ENCODE assay signal across 8 mouse cellular contexts in genomic region chr8:110071600-110071999, GRCm38 (mm10). TPM values are rescaled to one million over a fixed set of nuclear protein-coding genes. Genes with fewer than 3 reads are reported as not detected.
DNase-seq lines count a peak whose midpoint lies in the region; ATAC-seq and TF ChIP-seq lines count a peak whose summit lies in the region.

No protein-coding gene starts in this region.

- no peak for ATAC-seq in hindbrain, embryonic 14.5 days (ENCODE audit: low FRiP score)
- ATAC-seq in hindbrain, embryonic 13.5 days (ENCODE audit: low FRiP score) = no peak

- WGBS in hindbrain, embryonic 14.5 days = 17% methylated on average over 9 of the region's 9 CpGs
- 15% methylated on average over 9 of the region's 9 CpGs for WGBS in hindbrain, embryonic 13.5 days

- H3K27ac ChIP-seq in hindbrain, embryonic 14.5 days = no peak overlapping the region
- no peak overlapping the region for H3K27ac ChIP-seq in hindbrain, embryonic 13.5 days
- no peak overlapping the region for H3K27ac ChIP-seq in testis, adult 2 months (ENCODE audit: control insufficient read depth, insufficient read depth, low read depth, low read length)

- H3K27me3 ChIP-seq in hindbrain, embryonic 14.5 days (ENCODE audit: control insufficient read depth, insufficient read depth, low read length) = no peaks in the 10 kb centered on the region
- H3K27me3 ChIP-seq in hindbrain, embryonic 13.5 days = peaks cover 6% of the 10 kb centered on the region; the same call in 1 of the 2 replicates
- no peaks in the 10 kb centered on the region for H3K27me3 ChIP-seq in testis, adult 2 months (ENCODE audit: control insufficient read depth, insufficient read depth, low read length)

- H3K4me2 ChIP-seq in hindbrain, embryonic 14.5 days (replicated peaks) = no peak overlapping the region
- no peak overlapping the region for H3K4me2 ChIP-seq in hindbrain, embryonic 13.5 days

- TF ChIP-seq CTCF in testis, adult 2 months (IDR thresholded peaks at IDR 0.05; ENCODE audit: control insufficient read depth, insufficient read depth, insufficient replicate concordance, low read depth, low read length) = peak; percentile 79; the same call in 1 of the 2 replicates

- peak; percentile 82 for DNase-seq in hindbrain, embryonic 14.5 days (ENCODE audit: low spot score)
- peak; percentile 69 for DNase-seq in R1 (ENCODE audit: low read depth, low spot score)
- peak; percentile 82 to 87 for DNase-seq in cerebellum, postnatal 14 days
- peak; percentile 73 for DNase-seq in gastrocnemius, postnatal 10 days
- DNase-seq in layer of hippocampus, adult 9-11 months = peak; percentile 27
- peak; percentile 69 for DNase-seq in lung, postnatal 36 days

- TF ChIP-seq POLR2A in testis, adult 2 months (IDR thresholded peaks at IDR 0.05; ENCODE audit: control insufficient read depth, low read depth, low read length) = no peak

- H3K9me3 ChIP-seq in hindbrain, embryonic 14.5 days (ENCODE audit: control insufficient read depth, low read length) = no peaks in the 10 kb centered on the region
- no peaks in the 10 kb centered on the region for H3K9me3 ChIP-seq in hindbrain, embryonic 13.5 days

- H3K36me3 ChIP-seq in hindbrain, embryonic 14.5 days (replicated peaks; ENCODE audit: control insufficient read depth, insufficient read depth) = no peaks in the 10 kb centered on the region
- H3K36me3 ChIP-seq in hindbrain, embryonic 13.5 days = no peaks in the 10 kb centered on the region
- H3K36me3 ChIP-seq in testis, adult 2 months (ENCODE audit: control insufficient read depth, insufficient read depth, low read length) = no peaks in the 10 kb centered on the region

- no peaks in the 10 kb centered on the region for H3K4me1 ChIP-seq in hindbrain, embryonic 14.5 days (replicated peaks; ENCODE audit: control insufficient read depth, insufficient read depth, low read length)
- no peaks in the 10 kb centered on the region for H3K4me1 ChIP-seq in hindbrain, embryonic 13.5 days (replicated peaks)
- peaks cover 3% of the 10 kb centered on the region for H3K4me1 ChIP-seq in testis, adult 2 months (ENCODE audit: control insufficient read depth, insufficient read depth, low read length)

- H3K9ac ChIP-seq in hindbrain, embryonic 14.5 days = no peak overlapping the region
- no peak overlapping the region for H3K9ac ChIP-seq in hindbrain, embryonic 13.5 days

- H3K4me3 ChIP-seq in hindbrain, embryonic 14.5 days (replicated peaks; ENCODE audit: low read length) = no peak overlapping the region
- H3K4me3 ChIP-seq in hindbrain, embryonic 13.5 days = no peak overlapping the region
- no peak overlapping the region for H3K4me3 ChIP-seq in testis, adult 2 months (ENCODE audit: control insufficient read depth, low read depth, low read length)

RNA-seq across cellular contexts. Expression of gene Zfp612, which starts 7.9 kb away (rescaled TPM):
- 17.9 and 20.2 TPM in 2 replicates for polyA plus RNA-seq in hindbrain, embryonic 14.5 days (2014; fragmentation: Nextera tagmentation; extraction: Ambion mirVana)
- polyA plus RNA-seq in hindbrain, embryonic 13.5 days (2015; fragmentation: Nextera tagmentation; extraction: Ambion mirVana) = 18.3 TPM in 2 replicates
- 1 to 10 TPM; 6.1 to 8.2 TPM for total RNA-seq in gastrocnemius, postnatal 10 days (2021)
- 4.7 and 4.9 TPM in 2 replicates for polyA plus RNA-seq in testis, adult 2 months (2012; rRNA removed)

RNA-seq across cellular contexts. Expression of gene Gm21964, which starts 29.4 kb away (rescaled TPM):
- polyA plus RNA-seq in hindbrain, embryonic 14.5 days (2014; fragmentation: Nextera tagmentation; extraction: Ambion mirVana) = not detected in 2 replicates
- polyA plus RNA-seq in hindbrain, embryonic 13.5 days (2015; fragmentation: Nextera tagmentation; extraction: Ambion mirVana) = not detected in 2 replicates
- total RNA-seq in gastrocnemius, postnatal 10 days (2021) = not detected
- polyA plus RNA-seq in testis, adult 2 months (2012; rRNA removed) = 1.5 and 2.2 TPM in 2 replicates

RNA-seq across cellular contexts. Expression of gene Gm17720, which starts 31.0 kb away (rescaled TPM):
- polyA plus RNA-seq in hindbrain, embryonic 14.5 days (2014; fragmentation: Nextera tagmentation; extraction: Ambion mirVana) = not detected in 2 replicates
- not detected in 2 replicates for polyA plus RNA-seq in hindbrain, embryonic 13.5 days (2015; fragmentation: Nextera tagmentation; extraction: Ambion mirVana)
- not detected for total RNA-seq in gastrocnemius, postnatal 10 days (2021)
- not detected in 2 replicates for polyA plus RNA-seq in testis, adult 2 months (2012; rRNA removed)

RNA-seq across cellular contexts. Expression of gene Chst4, which starts 32.1 kb away (rescaled TPM):
- not detected in 2 replicates for polyA plus RNA-seq in hindbrain, embryonic 14.5 days (2014; fragmentation: Nextera tagmentation; extraction: Ambion mirVana)
- polyA plus RNA-seq in hindbrain, embryonic 13.5 days (2015; fragmentation: Nextera tagmentation; extraction: Ambion mirVana) = not detected in 2 replicates
- not detected for total RNA-seq in gastrocnemius, postnatal 10 days (2021)
- 0.06 and 0.14 TPM in 2 replicates for polyA plus RNA-seq in testis, adult 2 months (2012; rRNA removed)

Comparison
In these comparisons a context has a peak if more than half of its experiments do, and no peak if none do; other contexts are left out.
1. DNase-seq: peak in every context shown above with its lines; median percentile 84 in cerebellum, postnatal 14 days; 82 in hindbrain, embryonic 14.5 days; 73 in gastrocnemius, postnatal 10 days; 69 in R1; 69 in lung, postnatal 36 days; 27 in layer of hippocampus, adult 9-11 months.